Comparison of ENCODE assay signal across 7 mouse cellular contexts in genomic region chr6:139577026-139577861, GRCm38 (mm10). TPM values are rescaled to one million over a fixed set of nuclear protein-coding genes. Genes with fewer than 3 reads are reported as not detected.
A peak's percentile ranks its signal among the peaks of the same experiment; 100 is the strongest.
DNase-seq lines count a peak whose midpoint lies in the region; ATAC-seq and TF ChIP-seq lines count a peak whose summit lies in the region.

No protein-coding gene starts in this region.

- peak; percentile 82 for DNase-seq in kidney, postnatal 0 days (ENCODE audit: low spot score)
- no peak for DNase-seq in kidney, postnatal 25 days
- DNase-seq in thymus, postnatal 4 days, result no peak
- no peak for DNase-seq in thymus, adult 2 months

- TF ChIP-seq POLR2A in cortical plate, adult 2 months (IDR thresholded peaks at IDR 0.05; ENCODE audit: extremely low read depth, insufficient read depth, low read length), result no peak
- no peak for TF ChIP-seq POLR2A in thymus, adult 2 months (IDR thresholded peaks at IDR 0.05; ENCODE audit: control insufficient read depth, extremely low read depth, insufficient read depth, low read length, poor library complexity)

- no peak overlapping the region for H3K4me2 ChIP-seq in kidney, postnatal 0 days (ENCODE audit: low read length)
- H3K4me2 ChIP-seq in hindbrain, embryonic 15.5 days, result peak overlapping the region; percentile 36
- H3K4me2 ChIP-seq in neural tube, embryonic 14.5 days (ENCODE audit: low read depth, low read length), result no peak overlapping the region

- no peak overlapping the region for H3K27ac ChIP-seq in kidney, postnatal 0 days
- H3K27ac ChIP-seq in cortical plate, adult 2 months (ENCODE audit: insufficient read depth, low read length), result no peak overlapping the region
- H3K27ac ChIP-seq in hindbrain, embryonic 15.5 days (replicated peaks), result no peak overlapping the region
- no peak overlapping the region for H3K27ac ChIP-seq in neural tube, embryonic 14.5 days (ENCODE audit: low read depth, low read length)
- no peak overlapping the region for H3K27ac ChIP-seq in thymus, adult 2 months (ENCODE audit: control insufficient read depth, insufficient read depth, low read length)

- TF ChIP-seq CTCF in kidney, postnatal 0 days (IDR thresholded peaks at IDR 0.05; ENCODE audit: low read depth), result peak; percentile 80
- TF ChIP-seq CTCF in cortical plate, adult 2 months (IDR thresholded peaks at IDR 0.05; ENCODE audit: extremely low read depth, insufficient read depth, low read length), result peak; percentile 33
- TF ChIP-seq CTCF in thymus, adult 2 months (IDR thresholded peaks at IDR 0.05; ENCODE audit: borderline replicate concordance, control insufficient read depth, extremely low read depth, insufficient read depth, low read length, poor library complexity), result no peak

- WGBS in kidney, postnatal 0 days, result 55% methylated on average over 18 of the region's 18 CpGs
- 57% methylated on average over 18 of the region's 18 CpGs for WGBS in hindbrain, embryonic 15.5 days
- WGBS in neural tube, embryonic 14.5 days, result 57% methylated on average over 18 of the region's 18 CpGs
- WGBS in thymus, adult 2 months, result 56% methylated on average over 18 of the region's 18 CpGs

- H3K4me1 ChIP-seq in kidney, postnatal 0 days (replicated peaks; ENCODE audit: insufficient read depth, low read length), result no peaks in the 10 kb centered on the region
- H3K4me1 ChIP-seq in cortical plate, adult 2 months (ENCODE audit: control insufficient read depth, insufficient read depth, low read length), result no peaks in the 10 kb centered on the region
- H3K4me1 ChIP-seq in hindbrain, embryonic 15.5 days (replicated peaks), result 0 out of 2 replicates have a peak, but pooled peaks cover 3% of the 10 kb centered on the region
- H3K4me1 ChIP-seq in neural tube, embryonic 14.5 days (ENCODE audit: control insufficient read depth, insufficient read depth, low read length), result no peaks in the 10 kb centered on the region
- no peaks in the 10 kb centered on the region for H3K4me1 ChIP-seq in thymus, adult 2 months (replicated peaks; ENCODE audit: control insufficient read depth, insufficient read depth, low read length)

- no peak overlapping the region for H3K4me3 ChIP-seq in kidney, postnatal 0 days (replicated peaks; ENCODE audit: low read depth, low read length)
- H3K4me3 ChIP-seq in cortical plate, adult 2 months (ENCODE audit: insufficient read depth, low read length), result no peak overlapping the region
- H3K4me3 ChIP-seq in hindbrain, embryonic 15.5 days, result no peak overlapping the region
- H3K4me3 ChIP-seq in neural tube, embryonic 14.5 days (ENCODE audit: low read depth, low read length), result no peak overlapping the region
- no peak overlapping the region for H3K4me3 ChIP-seq in thymus, adult 2 months (ENCODE audit: control insufficient read depth, insufficient read depth, low read length)

- no peaks in the 10 kb centered on the region for H3K36me3 ChIP-seq in kidney, postnatal 0 days (ENCODE audit: insufficient read depth, low read length)
- H3K36me3 ChIP-seq in hindbrain, embryonic 15.5 days, result no peaks in the 10 kb centered on the region
- no peaks in the 10 kb centered on the region for H3K36me3 ChIP-seq in neural tube, embryonic 14.5 days (ENCODE audit: control insufficient read depth, insufficient read depth, low read length)
- H3K36me3 ChIP-seq in thymus, adult 2 months (ENCODE audit: control insufficient read depth, insufficient read depth, low read length), result no peaks in the 10 kb centered on the region

- H3K9ac ChIP-seq in kidney, postnatal 0 days (ENCODE audit: low read depth, low read length), result no peak overlapping the region
- peak overlapping the region; percentile 16; the same call in 1 of the 2 replicates for H3K9ac ChIP-seq in hindbrain, embryonic 15.5 days
- no peak overlapping the region for H3K9ac ChIP-seq in neural tube, embryonic 14.5 days (replicated peaks; ENCODE audit: low read depth, low read length)

- no peaks in the 10 kb centered on the region for H3K27me3 ChIP-seq in kidney, postnatal 0 days (ENCODE audit: insufficient read depth, low read length)
- no peaks in the 10 kb centered on the region for H3K27me3 ChIP-seq in hindbrain, embryonic 15.5 days
- H3K27me3 ChIP-seq in neural tube, embryonic 14.5 days (ENCODE audit: control insufficient read depth, insufficient read depth, low read length), result no peaks in the 10 kb centered on the region
- no peaks in the 10 kb centered on the region for H3K27me3 ChIP-seq in thymus, adult 2 months (ENCODE audit: control insufficient read depth, insufficient read depth, low read length)

- ATAC-seq in kidney, postnatal 0 days (replicated peaks; ENCODE audit: low FRiP score, low read depth), result no peak
- no peak; the same call in 1 of the 2 replicates for ATAC-seq in hindbrain, embryonic 15.5 days (ENCODE audit: low FRiP score, low read depth)
- ATAC-seq in neural tube, embryonic 14.5 days (ENCODE audit: low read depth), result 0 out of 2 replicates have a peak, but pooled peaks have one; percentile 58

- no peaks in the 10 kb centered on the region for H3K9me3 ChIP-seq in kidney, postnatal 0 days (replicated peaks; ENCODE audit: low read length)
- H3K9me3 ChIP-seq in hindbrain, embryonic 15.5 days, result no peaks in the 10 kb centered on the region
- no peaks in the 10 kb centered on the region for H3K9me3 ChIP-seq in neural tube, embryonic 14.5 days (ENCODE audit: control insufficient read depth, low read length)

RNA-seq across cellular contexts. Expression of gene Pik3c2g, which starts 9.8 kb away (rescaled TPM):
- 0.28 and 0.60 TPM in 2 replicates for polyA plus RNA-seq in kidney, postnatal 0 days (2015; fragmentation: Nextera tagmentation; extraction: Ambion mirVana)
- polyA plus RNA-seq in cortical plate, adult 2 months (2012; rRNA removed), result 0.02 and 0.04 TPM in 2 replicates
- polyA plus RNA-seq in hindbrain, embryonic 15.5 days (2015; fragmentation: Nextera tagmentation; extraction: Ambion mirVana), result 0.52 and 0.71 TPM in 2 replicates
- 0.29 TPM in 1 of 2 replicates, not detected in the other for polyA plus RNA-seq in neural tube, embryonic 14.5 days (2014; fragmentation: Nextera tagmentation; extraction: Ambion mirVana)
- 0.19 TPM in 1 of 2 replicates, not detected in the other for polyA plus RNA-seq in thymus, adult 2 months (2012; rRNA removed)
